Mouse (Mus musculus): ENCODE data around the gene Col4a6.
A peak's percentile ranks its signal among the peaks of the same experiment; 100 is the strongest.

Col4a6 gene

GRCm38 (mm10) chrX:141265986-141266385, 207.9 kb downstream of the Col4a6 start:
- DNase-seq (ENCODE audit: low read depth, low spot score): no peak

- DNase-seq (ENCODE audit: low read depth, low spot score): no peak
Measured at GRCm38 (mm10) chrX:141249636-141250035, 224.2 kb downstream of the Col4a6 start.

- DNase-seq (ENCODE audit: low read depth, low spot score): peak; percentile 17
Measured at GRCm38 (mm10) chrX:141236564-141237333, 237.1 kb downstream of the Col4a6 start.

- DNase-seq (ENCODE audit: low read depth, low spot score): no peak
Measured at GRCm38 (mm10) chrX:141228169-141228568, 245.7 kb downstream of the Col4a6 start.

- peak; percentile 14 for DNase-seq (ENCODE audit: low read depth, low spot score)
Measured at GRCm38 (mm10) chrX:141212802-141213201, 261.1 kb downstream of the Col4a6 start.

- no peak for DNase-seq (ENCODE audit: low read depth, low spot score)
Measured at GRCm38 (mm10) chrX:141198993-141199392, 274.9 kb downstream of the Col4a6 start.

- no peak for DNase-seq (ENCODE audit: low read depth, low spot score)
Measured at GRCm38 (mm10) chrX:141195036-141195435, 278.8 kb downstream of the Col4a6 start.

- DNase-seq (ENCODE audit: low read depth, low spot score): peak; percentile 13
Measured at GRCm38 (mm10) chrX:141175353-141175752, 298.5 kb downstream of the Col4a6 start.

GRCm38 (mm10) chrX:141165067-141165466, 308.8 kb downstream of the Col4a6 start:
- DNase-seq (ENCODE audit: low read depth, low spot score): no peak

GRCm38 (mm10) chrX:141160371-141160770, 313.5 kb downstream of the Col4a6 start:
- no peak for DNase-seq (ENCODE audit: low read depth, low spot score)

GRCm38 (mm10) chrX:141158160-141158559, 315.7 kb downstream of the Col4a6 start:
- DNase-seq (ENCODE audit: low read depth, low spot score): no peak

GRCm38 (mm10) chrX:141157626-141158025, 316.2 kb downstream of the Col4a6 start:
- DNase-seq (ENCODE audit: low read depth, low spot score): no peak

GRCm38 (mm10) chrX:141156696-141157095, 317.2 kb downstream of the Col4a6 start:
- DNase-seq (ENCODE audit: low read depth, low spot score): no peak

GRCm38 (mm10) chrX:141151182-141151581, 322.7 kb downstream of the Col4a6 start:
- DNase-seq (ENCODE audit: low read depth, low spot score): no peak

- no peak for DNase-seq (ENCODE audit: low read depth, low spot score)
Measured at GRCm38 (mm10) chrX:141150290-141150689, 323.6 kb downstream of the Col4a6 start.

- DNase-seq (ENCODE audit: low read depth, low spot score): no peak
Measured at GRCm38 (mm10) chrX:141149705-141150104, 324.2 kb downstream of the Col4a6 start.
